Mouse (Mus musculus) gastrocnemius, adult 8-10 months (tissue): ENCODE data around the gene Gabrg3. TPM values are rescaled to one million over a fixed set of nuclear protein-coding genes. Genes with fewer than 3 reads are reported as not detected.

Experiments used
- DNase-seq, 2 experiments: peaks; one replicate each; pipeline ENCODE4 v3.0.0; 2022; ENCODE audit warnings: low spot score in 2 of 2
- total RNA-seq, 4 experiments: library from RNA; stranded (reverse); gene quantifications; 2 replicates each; pipeline ENCODE4 v1.2.4; 2022

Gene Gabrg3
- total RNA-seq, result not detected

- DNase-seq, result no peak
Measured at GRCm38 (mm10) chr7:57386517-57387340, at the start of gene Gabrg3. Gene Gabrg3 (minus strand): TSS chr7:57387188.

- no peak for DNase-seq
Measured at GRCm38 (mm10) chr7:57422675-57423074, 35.7 kb upstream of the Gabrg3 start.

GRCm38 (mm10) chr7:57421044-57421443 lies 34.1 kb upstream of the Gabrg3 start:
- DNase-seq, result no peak

GRCm38 (mm10) chr7:57419392-57419791 lies 32.4 kb upstream of the Gabrg3 start, which contains the start of gene Gabrb3:
Gene Gabrb3 (plus strand): TSS chr7:57419692.
- no peak for DNase-seq

GRCm38 (mm10) chr7:57412896-57413295 lies 25.9 kb upstream of the Gabrg3 start:
- no peak for DNase-seq

GRCm38 (mm10) chr7:57411163-57411562 lies 24.2 kb upstream of the Gabrg3 start:
- DNase-seq, result no peak

GRCm38 (mm10) chr7:57393551-57393950 lies 6.6 kb upstream of the Gabrg3 start:
- DNase-seq, result no peak

GRCm38 (mm10) chr7:57390046-57390445 lies 3.1 kb upstream of the Gabrg3 start:
- no peak for DNase-seq

GRCm38 (mm10) chr7:57387341-57387654 lies 310 bp upstream of the Gabrg3 start:
- no peak for DNase-seq

GRCm38 (mm10) chr7:57384112-57384511 lies 2.9 kb downstream of the Gabrg3 start:
- DNase-seq, result no peak

- no peak for DNase-seq
Measured at GRCm38 (mm10) chr7:57366013-57366390, 21.0 kb downstream of the Gabrg3 start.

GRCm38 (mm10) chr7:57365134-57366012 lies 21.6 kb downstream of the Gabrg3 start:
- no peak for DNase-seq

- DNase-seq, result no peak
Measured at GRCm38 (mm10) chr7:57363812-57364211, 23.2 kb downstream of the Gabrg3 start.

- no peak for DNase-seq
Measured at GRCm38 (mm10) chr7:57357871-57358540, 29.0 kb downstream of the Gabrg3 start.

GRCm38 (mm10) chr7:57356565-57357301 lies 30.3 kb downstream of the Gabrg3 start:
- no peak for DNase-seq

- DNase-seq, result no peak
Measured at GRCm38 (mm10) chr7:57348774-57349173, 38.2 kb downstream of the Gabrg3 start.

- DNase-seq, result no peak
Measured at GRCm38 (mm10) chr7:57341910-57342309, 45.1 kb downstream of the Gabrg3 start.

- DNase-seq, result no peak
Measured at GRCm38 (mm10) chr7:57331211-57331610, 55.8 kb downstream of the Gabrg3 start.

- no peak for DNase-seq
Measured at GRCm38 (mm10) chr7:57330240-57330639, 56.7 kb downstream of the Gabrg3 start.

GRCm38 (mm10) chr7:57324473-57324872 lies 62.5 kb downstream of the Gabrg3 start:
- DNase-seq, result no peak

- DNase-seq, result no peak
Measured at GRCm38 (mm10) chr7:57322086-57322485, 64.9 kb downstream of the Gabrg3 start.
